Mouse (Mus musculus): ENCODE data around the gene Ptk6.

DNA sequence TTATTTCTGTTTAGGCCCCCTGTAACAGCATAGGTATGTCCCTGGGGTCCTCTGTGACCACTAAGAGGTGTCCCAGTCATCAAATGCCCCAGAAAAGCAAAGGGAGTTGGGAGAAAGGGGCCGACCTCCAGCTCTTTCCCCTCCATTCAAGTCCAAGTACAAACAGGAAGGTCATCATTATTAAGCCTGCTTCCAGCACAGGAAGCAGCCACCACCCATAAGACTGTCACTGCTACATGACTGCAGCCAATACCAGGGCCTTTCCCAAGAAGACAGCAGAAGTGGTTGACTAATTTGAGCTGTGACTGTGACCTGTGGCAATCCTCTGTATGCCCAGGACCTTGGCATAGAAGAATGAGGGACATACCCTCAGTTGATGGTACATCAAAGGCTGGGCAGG, 25.7 kb upstream of the Ptk6 start:
- TF ChIP-seq CTCF (IDR thresholded peaks at IDR 0.05; ENCODE audit: low read depth, low read length) = no peak
- TF ChIP-seq GATA1 (IDR thresholded peaks at IDR 0.05; ENCODE audit: borderline replicate concordance, low read length) = no peak
- TF ChIP-seq TAL1 (conservative IDR thresholded peaks at IDR 0.05; ENCODE audit: low read depth, low read length) = no peak

All from G1E (cell line).